Mouse (Mus musculus) bone marrow, adult 2 months (tissue): Measurements from ENCODE around the gene Soga3. TPM values are rescaled to one million over a fixed set of nuclear protein-coding genes. Genes with fewer than 3 reads are reported as not detected.

ENCODE experiments used
- H3K27ac ChIP-seq: fragments of 200-500 bp; 2 replicates; pipeline ENCODE4 v1.5.1; 2012; ENCODE audit warnings: low read depth, mild to moderate bottlenecking, control low read depth, inconsistent platforms, low read length; ENCODE audit not compliant: control insufficient read depth, poor library complexity, insufficient read depth
- H3K4me1 ChIP-seq: fragments of 200-500 bp; 2 replicates; pipeline ENCODE4 v1.6.1; 2011; ENCODE audit warnings: low read length; ENCODE audit not compliant: control insufficient read depth, insufficient read depth
- H3K4me3 ChIP-seq: fragments of 200-500 bp; replicated peaks from 2 replicates; pipeline ENCODE3; 2011; ENCODE audit warnings: mild to moderate bottlenecking, low read depth, low read length, control low read depth; ENCODE audit not compliant: control insufficient read depth
- CTCF ChIP-seq: fragments of 200-500 bp; IDR thresholded peaks from 2 replicates; pipeline ENCODE4 v1.5.1; 2011; ENCODE audit warnings: low read length, control low read depth; ENCODE audit not compliant: control insufficient read depth, insufficient read depth
- POLR2A ChIP-seq: fragments of 200-500 bp; IDR thresholded peaks from 2 replicates; pipeline ENCODE4 v1.6.1; 2011; ENCODE audit warnings: low read depth, mild to moderate bottlenecking, control low read depth, low read length, borderline replicate concordance; ENCODE audit not compliant: control insufficient read depth
- WGBS: fragments of 180-500 bp; shearing (Covaris S2); methylation state at CpG from one replicate; pipeline ENCODE4 v1.1.7; 2018; 5-methylcytosine and 5-hydroxymethylcytosine counted together
- polyA plus RNA-seq: library from polyadenylated mRNA; stranded (reverse); fragments of >200 nt; gene quantifications from 2 replicates; pipeline ENCODE4 v1.2.4, GENCODE M21; 2011; ENCODE audit warnings: low replicate concordance; ENCODE audit not compliant: missing spikeins, insufficient read depth, insufficient read length

Gene Soga3
- polyA plus RNA-seq, 1 experiment = not detected

GRCm38 (mm10) chr10:29217451-29217850 is 73.8 kb downstream of the Soga3 start:
- no peak overlapping the region for H3K27ac ChIP-seq
- TF ChIP-seq CTCF (no peak), POLR2A (no peak)
- no peaks in the 10 kb centered on the region for H3K4me1 ChIP-seq
- WGBS = 74% methylated on average over 2 of the region's 2 CpGs
- no peak overlapping the region for H3K4me3 ChIP-seq

GRCm38 (mm10) chr10:29225329-29225728 is 81.7 kb downstream of the Soga3 start:
- TF ChIP-seq POLR2A = no peak
- TF ChIP-seq CTCF = no peak
- Histone ChIP-seq H3K4me3 (no peak overlapping the region), H3K27ac (no peak overlapping the region), H3K4me1 (no peaks in the 10 kb centered on the region)
- 76% methylated on average over 4 of the region's 4 CpGs for WGBS

- H3K27ac ChIP-seq = no peak overlapping the region
- TF ChIP-seq CTCF (no peak), POLR2A (no peak)
- WGBS = 88% methylated on average over 2 of the region's 2 CpGs
- no peaks in the 10 kb centered on the region for H3K4me1 ChIP-seq
- no peak overlapping the region for H3K4me3 ChIP-seq
Observed at GRCm38 (mm10) chr10:29231208-29231607, 87.6 kb downstream of the Soga3 start.

Other genes with a start within 250 kb of the Soga3 start
- not detected in 2 replicates for gene 2310057J18Rik, start 157.5 kb upstream of the Soga3 start, polyA plus RNA-seq
- 3.6 and 4.6 TPM in 2 replicates for gene Gm49353, start 55.1 kb downstream of the Soga3 start, polyA plus RNA-seq
- 0.63 and 0.67 TPM in 2 replicates for gene 9330159F19Rik, start 67.8 kb downstream of the Soga3 start, polyA plus RNA-seq
- gene Echdc1, start 169.3 kb downstream of the Soga3 start, polyA plus RNA-seq = 2.5 and 5.8 TPM in 2 replicates
- gene Rnf146, start 218.6 kb downstream of the Soga3 start, polyA plus RNA-seq = 17.5 and 30.0 TPM in 2 replicates